Mouse (Mus musculus) neural tube, embryonic 15.5 days (tissue): ENCODE data around the gene Lpcat1. TPM values are rescaled to one million over a fixed set of nuclear protein-coding genes. Genes with fewer than 3 reads are reported as not detected.

Source experiments
- polyA plus RNA-seq: library from polyadenylated mRNA; unstranded; fragments of >200 nt; fragmentation: Nextera tagmentation; extraction: Ambion mirVana; gene quantifications from 2 replicates; pipeline ENCODE4 v1.2.1, GENCODE M21; 2015

Lpcat1 gene
- polyA plus RNA-seq, 1 experiment from 2014 or later: 62.6 TPM

Other genes starting within 250 kb of the Lpcat1 start
- 1.3 and 1.5 TPM in 2 replicates for gene Irx4, start 206.7 kb upstream of the Lpcat1 start, polyA plus RNA-seq
- 84.2 and 98.5 TPM in 2 replicates for gene Mrpl36, start 138.7 kb upstream of the Lpcat1 start, polyA plus RNA-seq
- gene Ndufs6, start 138.7 kb upstream of the Lpcat1 start, polyA plus RNA-seq: 437 and 462 TPM in 2 replicates
- 0.10 and 0.15 TPM in 2 replicates for gene Slc6a3, start 69.5 kb downstream of the Lpcat1 start, polyA plus RNA-seq
- 139 and 142 TPM in 2 replicates for gene Clptm1l, start 136.8 kb downstream of the Lpcat1 start, polyA plus RNA-seq
- gene Tert, start 159.7 kb downstream of the Lpcat1 start, polyA plus RNA-seq: 5.8 and 6.6 TPM in 2 replicates
- gene Slc6a18, start 210.8 kb downstream of the Lpcat1 start, polyA plus RNA-seq: not detected in 2 replicates
- gene Slc6a19, start 237.7 kb downstream of the Lpcat1 start, polyA plus RNA-seq: 0.36 and 0.40 TPM in 2 replicates